Mouse (Mus musculus) brain, embryonic 14.5 days (tissue): Measurements from ENCODE around the gene Phactr1.

Source experiments
- CTCF ChIP-seq: fragments of 200-500 bp; IDR thresholded peaks from 2 replicates; pipeline ENCODE4 v1.5.1; 2012; ENCODE audit warnings: inconsistent platforms, mild to moderate bottlenecking, moderate library complexity, borderline replicate concordance; ENCODE audit not compliant: insufficient read depth, insufficient read length; ENCODE audit errors: extremely low read depth
- POLR2A ChIP-seq: fragments of 200-500 bp; IDR thresholded peaks from 2 replicates; pipeline ENCODE4 v1.6.1; 2012; ENCODE audit warnings: mild to moderate bottlenecking, inconsistent platforms, borderline replicate concordance; ENCODE audit not compliant: poor library complexity, insufficient read depth, insufficient read length, severe bottlenecking; ENCODE audit errors: extremely low read depth

GRCm38 (mm10) chr13:43021031-43021430, 340.6 kb downstream of the Phactr1 start:
- no peak for TF ChIP-seq CTCF
- TF ChIP-seq POLR2A = no peak
